25 mouse cellular contexts compared by ENCODE assay signal in genomic region chr16:10821387-10821786, GRCm38 (mm10). TPM values are rescaled to one million over a fixed set of nuclear protein-coding genes. Genes with fewer than 3 reads are reported as not detected.
DNase-seq lines count a peak whose midpoint lies in the region; ATAC-seq and TF ChIP-seq lines count a peak whose summit lies in the region.
"Had no signal": no experiment of that assay in that cellular context is flagged by ENCODE, and none has a peak within 500 bp of the region (broad histone marks: within the 10 kb centered on the region; RNA-seq: fewer than 3 reads in every experiment).

No protein-coding gene starts in this region.

- H3K9me3 ChIP-seq in heart, embryonic 14.5 days (ENCODE audit: control insufficient read depth, low read length) = no peaks in the 10 kb centered on the region
- no peaks in the 10 kb centered on the region for H3K9me3 ChIP-seq in intestine, embryonic 16.5 days (ENCODE audit: control insufficient read depth, low read length)
- no peaks in the 10 kb centered on the region for H3K9me3 ChIP-seq in stomach, embryonic 15.5 days
- H3K9me3 ChIP-seq: embryonic facial prominence, embryonic 13.5 days had no signal

- H3K4me3 ChIP-seq in heart, embryonic 14.5 days (ENCODE audit: control insufficient read depth in 1 of 2, insufficient read depth in 1 of 2, low read depth in 1 of 2, low read length in 2 of 2) = no peak overlapping the region
- no peak overlapping the region for H3K4me3 ChIP-seq in intestine, embryonic 16.5 days (ENCODE audit: low read length)
- no peak overlapping the region for H3K4me3 ChIP-seq in stomach, embryonic 15.5 days (replicated peaks)
- H3K4me3 ChIP-seq in thymus, adult 2 months (ENCODE audit: control insufficient read depth, insufficient read depth, low read length) = no peak overlapping the region
- H3K4me3 ChIP-seq: embryonic facial prominence, embryonic 13.5 days had no signal

- H3K27me3 ChIP-seq in heart, embryonic 14.5 days (ENCODE audit: control insufficient read depth, insufficient read depth, low read length) = no peaks in the 10 kb centered on the region
- no peaks in the 10 kb centered on the region for H3K27me3 ChIP-seq in intestine, embryonic 16.5 days (replicated peaks; ENCODE audit: control insufficient read depth, insufficient read depth, low read length)
- no peaks in the 10 kb centered on the region for H3K27me3 ChIP-seq in stomach, embryonic 15.5 days (replicated peaks)
- no peaks in the 10 kb centered on the region for H3K27me3 ChIP-seq in thymus, adult 2 months (ENCODE audit: control insufficient read depth, insufficient read depth, low read length)
- H3K27me3 ChIP-seq: embryonic facial prominence, embryonic 13.5 days had no signal

- DNase-seq in heart, postnatal 14 days = no peak
- DNase-seq in kidney, postnatal 10 days = peak; percentile 57
- DNase-seq in kidney, adult 8-10 months = no peak
- DNase-seq in thymus, adult 2 months = no peak
- DNase-seq: adrenal gland, adult 2 months; cerebellum, adult 11-12 months; gastrocnemius, postnatal 14 days; layer of hippocampus, adult 9-11 months; lung, postnatal 4 days; thymus, postnatal 4 days had no signal

- peaks cover 0 to 16% of the 10 kb centered on the region in 2 experiments; a peak in 2 of 4 replicates for H3K4me1 ChIP-seq in heart, embryonic 14.5 days (ENCODE audit: control insufficient read depth in 2 of 2, insufficient read depth in 2 of 2, low read length in 2 of 2)
- H3K4me1 ChIP-seq in intestine, embryonic 16.5 days (ENCODE audit: control insufficient read depth, insufficient read depth, low read length) = 0 out of 2 replicates have a peak, but pooled peaks cover 4% of the 10 kb centered on the region
- H3K4me1 ChIP-seq in stomach, embryonic 15.5 days = 0 out of 2 replicates have a peak, but pooled peaks cover 8% of the 10 kb centered on the region
- peaks cover 40% of the 10 kb centered on the region for H3K4me1 ChIP-seq in thymus, adult 2 months (replicated peaks; ENCODE audit: control insufficient read depth, insufficient read depth, low read length)

- 0 out of 2 replicates have a peak, but pooled peaks have one; percentile 7 for ATAC-seq in heart, embryonic 14.5 days (ENCODE audit: insufficient number of reproducible peaks, insufficient read depth, low FRiP score, low read depth)
- ATAC-seq in intestine, embryonic 16.5 days = peak; percentile 31; the same call in 1 of the 2 replicates
- peak; percentile 41; the same call in 1 of the 2 replicates for ATAC-seq in stomach, embryonic 15.5 days (ENCODE audit: insufficient read depth, low FRiP score, low read depth)

- TF ChIP-seq POLR2A in thymus, adult 2 months (IDR thresholded peaks at IDR 0.05; ENCODE audit: control insufficient read depth, extremely low read depth, insufficient read depth, low read length, poor library complexity) = no peak

- no peak overlapping the region for H3K9ac ChIP-seq in heart, embryonic 14.5 days (ENCODE audit: low read length)
- no peak overlapping the region for H3K9ac ChIP-seq in intestine, embryonic 16.5 days (ENCODE audit: low read depth, low read length)
- no peak overlapping the region for H3K9ac ChIP-seq in stomach, embryonic 15.5 days
- H3K9ac ChIP-seq: embryonic facial prominence, embryonic 13.5 days; liver, embryonic 14.5 days had no signal

- intact Hi-C loops in heart, postnatal 14 days (cut with DNase I) = no loop called here

- 60% methylated on average over 4 of the region's 4 CpGs for WGBS in heart, embryonic 14.5 days
- 45% methylated on average over 4 of the region's 4 CpGs for WGBS in intestine, embryonic 16.5 days
- 56% methylated on average over 4 of the region's 4 CpGs for WGBS in stomach, embryonic 15.5 days
- WGBS in thymus, adult 2 months = 95% methylated on average over 4 of the region's 4 CpGs

- no peak for TF ChIP-seq CTCF in thymus, adult 2 months (IDR thresholded peaks at IDR 0.05; ENCODE audit: borderline replicate concordance, control insufficient read depth, extremely low read depth, insufficient read depth, low read length, poor library complexity)

- H3K4me2 ChIP-seq in heart, embryonic 14.5 days (ENCODE audit: low read length) = no peak overlapping the region
- no peak overlapping the region for H3K4me2 ChIP-seq in intestine, embryonic 16.5 days (ENCODE audit: low read depth, low read length)
- no peak overlapping the region for H3K4me2 ChIP-seq in stomach, embryonic 15.5 days
- H3K4me2 ChIP-seq: embryonic facial prominence, embryonic 13.5 days; midbrain, embryonic 11.5 days had no signal

- no peak overlapping the region for H3K27ac ChIP-seq in heart, embryonic 14.5 days (replicated peaks in 1 of 2; ENCODE audit: control insufficient read depth in 1 of 2, insufficient read depth in 1 of 2, low read depth in 2 of 2, low read length in 2 of 2)
- H3K27ac ChIP-seq in intestine, embryonic 16.5 days (ENCODE audit: low read length) = no peak overlapping the region
- no peak overlapping the region; the same call in 1 of the 2 replicates for H3K27ac ChIP-seq in stomach, embryonic 15.5 days
- no peak overlapping the region for H3K27ac ChIP-seq in thymus, adult 2 months (ENCODE audit: control insufficient read depth, insufficient read depth, low read length)
- H3K27ac ChIP-seq: embryonic facial prominence, embryonic 13.5 days; liver, embryonic 14.5 days had no signal

- no peaks in the 10 kb centered on the region for H3K36me3 ChIP-seq in heart, embryonic 14.5 days (ENCODE audit: control insufficient read depth, insufficient read depth, low read length)
- H3K36me3 ChIP-seq in intestine, embryonic 16.5 days (ENCODE audit: control insufficient read depth, insufficient read depth, low read length) = no peaks in the 10 kb centered on the region
- H3K36me3 ChIP-seq in stomach, embryonic 15.5 days = no peaks in the 10 kb centered on the region
- no peaks in the 10 kb centered on the region for H3K36me3 ChIP-seq in thymus, adult 2 months (ENCODE audit: control insufficient read depth, insufficient read depth, low read length)
- H3K36me3 ChIP-seq: embryonic facial prominence, embryonic 13.5 days had no signal

RNA-seq across cellular contexts. Expression of gene Gm11172, which starts 8.7 kb away (rescaled TPM):
- polyA plus RNA-seq in heart, embryonic 14.5 days (2014; fragmentation: Nextera tagmentation; extraction: Ambion mirVana) = not detected in 2 replicates
- not detected for total RNA-seq in heart, postnatal 14 days (2021)
- not detected in 2 replicates for polyA plus RNA-seq in intestine, embryonic 16.5 days (2015; fragmentation: Nextera tagmentation; extraction: Ambion mirVana)
- polyA plus RNA-seq in stomach, embryonic 15.5 days (2015; fragmentation: Nextera tagmentation; extraction: Ambion mirVana) = not detected in 2 replicates
- polyA plus RNA-seq in thymus, adult 2 months (2012; rRNA removed) = not detected in 2 replicates
- total RNA-seq: adrenal gland, adult 2 months; common myeloid progenitor, adult 5-6 weeks; ES-E14; gastrocnemius, postnatal 14 days; hematopoietic stem cell, adult 5-6 weeks; left cerebral cortex, postnatal 10 days had no signal
- polyA plus RNA-seq: adrenal gland, adult 2 months; brain, embryonic 14.5 days; C2C12; embryonic facial prominence, embryonic 13.5 days; forebrain, embryonic 11.5 days; frontal cortex, adult 2 months; liver, embryonic 14.5 days; midbrain, embryonic 11.5 days; neural tube, embryonic 14.5 days had no signal

RNA-seq across cellular contexts. Expression of gene Rmi2, which starts 13.5 kb away (rescaled TPM):
- polyA plus RNA-seq in heart, embryonic 14.5 days (2014; fragmentation: Nextera tagmentation; extraction: Ambion mirVana) = 2.8 and 3.3 TPM in 2 replicates
- total RNA-seq in heart, postnatal 14 days (2021) = 1 to 10 TPM in 1 of 2 experiments, under 1 TPM in 1; 0.55 to 1.4 TPM
- polyA plus RNA-seq in intestine, embryonic 16.5 days (2015; fragmentation: Nextera tagmentation; extraction: Ambion mirVana) = 2.4 and 2.7 TPM in 2 replicates
- polyA plus RNA-seq in stomach, embryonic 15.5 days (2015; fragmentation: Nextera tagmentation; extraction: Ambion mirVana) = 3.4 and 3.7 TPM in 2 replicates
- 23.0 and 59.4 TPM in 2 replicates for polyA plus RNA-seq in thymus, adult 2 months (2012; rRNA removed)

RNA-seq across cellular contexts. Expression of gene Prm1, which starts 15.7 kb away (rescaled TPM):
- polyA plus RNA-seq in heart, embryonic 14.5 days (2014; fragmentation: Nextera tagmentation; extraction: Ambion mirVana) = not detected in 2 replicates
- not detected for total RNA-seq in heart, postnatal 14 days (2021)
- 0.44 TPM in 1 of 2 replicates, not detected in the other for polyA plus RNA-seq in intestine, embryonic 16.5 days (2015; fragmentation: Nextera tagmentation; extraction: Ambion mirVana)
- not detected in 2 replicates for polyA plus RNA-seq in stomach, embryonic 15.5 days (2015; fragmentation: Nextera tagmentation; extraction: Ambion mirVana)
- polyA plus RNA-seq in thymus, adult 2 months (2012; rRNA removed) = 0.96 and 6.1 TPM in 2 replicates
- total RNA-seq: adrenal gland, adult 2 months; common myeloid progenitor, adult 5-6 weeks; ES-E14; gastrocnemius, postnatal 14 days; hematopoietic stem cell, adult 5-6 weeks; left cerebral cortex, postnatal 10 days had no signal
- polyA plus RNA-seq: adrenal gland, adult 2 months; brain, embryonic 14.5 days; C2C12; embryonic facial prominence, embryonic 13.5 days; forebrain, embryonic 11.5 days; frontal cortex, adult 2 months; liver, embryonic 14.5 days; midbrain, embryonic 11.5 days; neural tube, embryonic 14.5 days had no signal

RNA-seq across cellular contexts. Expression of gene Prm2, which starts 25.5 kb away (rescaled TPM):
- not detected in 2 replicates for polyA plus RNA-seq in heart, embryonic 14.5 days (2014; fragmentation: Nextera tagmentation; extraction: Ambion mirVana)
- not detected for total RNA-seq in heart, postnatal 14 days (2021)
- polyA plus RNA-seq in intestine, embryonic 16.5 days (2015; fragmentation: Nextera tagmentation; extraction: Ambion mirVana) = not detected in 2 replicates
- polyA plus RNA-seq in stomach, embryonic 15.5 days (2015; fragmentation: Nextera tagmentation; extraction: Ambion mirVana) = not detected in 2 replicates
- 0.50 and 7.0 TPM in 2 replicates for polyA plus RNA-seq in thymus, adult 2 months (2012; rRNA removed)
- total RNA-seq: adrenal gland, adult 2 months; common myeloid progenitor, adult 5-6 weeks; ES-E14; gastrocnemius, postnatal 14 days; hematopoietic stem cell, adult 5-6 weeks; left cerebral cortex, postnatal 10 days had no signal
- polyA plus RNA-seq: brain, embryonic 14.5 days; C2C12; embryonic facial prominence, embryonic 13.5 days; forebrain, embryonic 11.5 days; frontal cortex, adult 2 months; liver, embryonic 14.5 days; midbrain, embryonic 11.5 days; neural tube, embryonic 14.5 days had no signal

RNA-seq across cellular contexts. Expression of gene Prm3, which starts 30.7 kb away (rescaled TPM):
- polyA plus RNA-seq in heart, embryonic 14.5 days (2014; fragmentation: Nextera tagmentation; extraction: Ambion mirVana) = not detected in 2 replicates
- not detected for total RNA-seq in heart, postnatal 14 days (2021)
- not detected in 2 replicates for polyA plus RNA-seq in intestine, embryonic 16.5 days (2015; fragmentation: Nextera tagmentation; extraction: Ambion mirVana)
- not detected in 2 replicates for polyA plus RNA-seq in stomach, embryonic 15.5 days (2015; fragmentation: Nextera tagmentation; extraction: Ambion mirVana)
- not detected in 2 replicates for polyA plus RNA-seq in thymus, adult 2 months (2012; rRNA removed)
- total RNA-seq: adrenal gland, adult 2 months; common myeloid progenitor, adult 5-6 weeks; ES-E14; gastrocnemius, postnatal 14 days; hematopoietic stem cell, adult 5-6 weeks; left cerebral cortex, postnatal 10 days had no signal
- polyA plus RNA-seq: adrenal gland, adult 2 months; brain, embryonic 14.5 days; C2C12; embryonic facial prominence, embryonic 13.5 days; forebrain, embryonic 11.5 days; frontal cortex, adult 2 months; liver, embryonic 14.5 days; midbrain, embryonic 11.5 days; neural tube, embryonic 14.5 days had no signal
